8 mouse cellular contexts compared by ENCODE assay signal in the genomic region with DNA sequence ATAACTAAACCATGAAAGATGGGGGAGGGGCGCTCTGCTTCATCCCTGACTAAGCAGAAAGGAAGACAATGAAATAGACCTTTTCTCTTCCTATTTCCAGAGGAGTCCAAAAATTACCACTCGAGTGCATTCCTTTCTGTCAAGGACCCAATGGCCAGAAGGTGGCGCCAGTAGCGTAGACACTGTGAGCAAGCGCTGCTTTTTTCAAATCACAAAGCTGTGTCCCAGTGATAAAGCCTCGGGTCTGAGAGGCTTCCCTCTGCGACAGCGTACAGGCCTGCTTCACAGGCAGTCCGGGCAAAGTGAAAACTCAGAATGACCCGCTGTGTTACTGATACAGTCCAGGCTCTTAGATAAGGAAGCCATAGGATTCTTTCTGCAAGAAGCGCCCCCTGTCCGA. TPM values are rescaled to one million over a fixed set of nuclear protein-coding genes. Genes with fewer than 3 reads are reported as not detected.
DNase-seq lines count a peak whose midpoint lies in the region; ATAC-seq and TF ChIP-seq lines count a peak whose summit lies in the region.

No protein-coding gene starts in this region.

- 6% methylated on average over 12 of the region's 12 CpGs for WGBS in forebrain, embryonic 15.5 days
- 6% methylated on average over 12 of the region's 12 CpGs for WGBS in lung, embryonic 15.5 days

- ATAC-seq in forebrain, embryonic 15.5 days (replicated peaks): peak; percentile 58; the same call in 1 of the 2 replicates
- no peak; the same call in 1 of the 2 replicates for ATAC-seq in lung, embryonic 15.5 days (ENCODE audit: borderline replicate concordance, extremely low read depth, low FRiP score, low TSS enrichment)

- 0 out of 2 replicates have a peak overlapping the region, but pooled peaks have one; percentile 52 for H3K9ac ChIP-seq in ES-E14 (ENCODE audit: insufficient read depth, low read depth, low read length, poor library complexity, severe bottlenecking)
- H3K9ac ChIP-seq in forebrain, embryonic 15.5 days (replicated peaks): no peak overlapping the region
- H3K9ac ChIP-seq in lung, embryonic 15.5 days: peak overlapping the region; percentile 18; the same call in 1 of the 2 replicates

- 0 out of 4 replicates have a peak overlapping the region, but pooled peaks of 1 of the 2 experiments have one; percentile 7 for H3K4me3 ChIP-seq in ES-E14 (ENCODE audit: insufficient read depth in 1 of 2, low read depth in 1 of 2, low read length in 2 of 2, poor library complexity in 1 of 2, severe bottlenecking in 1 of 2)
- H3K4me3 ChIP-seq in forebrain, embryonic 15.5 days: peak overlapping the region; percentile 16
- no peak overlapping the region for H3K4me3 ChIP-seq in lung, embryonic 15.5 days

- H3K36me3 ChIP-seq in ES-E14 (ENCODE audit: control insufficient read depth, insufficient read depth, low read length, poor library complexity, severe bottlenecking): no peaks in the 10 kb centered on the region
- no peaks in the 10 kb centered on the region for H3K36me3 ChIP-seq in forebrain, embryonic 15.5 days
- no peaks in the 10 kb centered on the region for H3K36me3 ChIP-seq in lung, embryonic 15.5 days

- peak; percentile 69 for DNase-seq in ES-E14 (ENCODE audit: low read depth, low spot score)
- peak; percentile 47 for DNase-seq in cerebellum, adult 11 months
- DNase-seq in heart, postnatal 4 days: peak; percentile 88
- DNase-seq in layer of hippocampus, adult 8-10 months (ENCODE audit: low spot score in 2 of 2): peak; percentile 59 to 79
- DNase-seq in ovary, postnatal 36 days (ENCODE audit: low spot score): peak; percentile 76
- peak; percentile 66 for DNase-seq in thymus, postnatal 25 days

- no peak overlapping the region for H3K27ac ChIP-seq in ES-E14 (ENCODE audit: insufficient read depth, low read depth, low read length, poor library complexity, severe bottlenecking)
- no peak overlapping the region for H3K27ac ChIP-seq in forebrain, embryonic 15.5 days (replicated peaks)
- H3K27ac ChIP-seq in lung, embryonic 15.5 days: no peak overlapping the region

- in situ Hi-C loops in ES-E14 (cut with MboI; ENCODE audit: low sequenced_read_pairs in 2 of 2, unreplicated experiment in 2 of 2): no loop called here

- no peaks in the 10 kb centered on the region for H3K4me1 ChIP-seq in ES-E14 (ENCODE audit: control insufficient read depth in 2 of 2, insufficient read depth in 2 of 2, low read length in 2 of 2, poor library complexity in 1 of 2)
- H3K4me1 ChIP-seq in forebrain, embryonic 15.5 days: no peaks in the 10 kb centered on the region
- peaks cover 25% of the 10 kb centered on the region for H3K4me1 ChIP-seq in lung, embryonic 15.5 days

- H3K27me3 ChIP-seq in forebrain, embryonic 15.5 days: no peaks in the 10 kb centered on the region
- H3K27me3 ChIP-seq in lung, embryonic 15.5 days: no peaks in the 10 kb centered on the region

- H3K9me3 ChIP-seq in ES-E14 (ENCODE audit: control insufficient read depth, insufficient read depth, low read depth, low read length): no peaks in the 10 kb centered on the region
- no peaks in the 10 kb centered on the region for H3K9me3 ChIP-seq in forebrain, embryonic 15.5 days
- H3K9me3 ChIP-seq in lung, embryonic 15.5 days: no peaks in the 10 kb centered on the region

- H3K4me2 ChIP-seq in forebrain, embryonic 15.5 days (replicated peaks): peak overlapping the region; percentile 38
- H3K4me2 ChIP-seq in lung, embryonic 15.5 days: peak overlapping the region; percentile 46

TF ChIP-seq in ES-E14, 5 proteins besides CTCF, POLR2A, EP300 and RAD21:
- TF ChIP-seq CHD2 (IDR thresholded peaks at IDR 0.05; ENCODE audit: low read depth, low read length) (no peak), MAFK (IDR thresholded peaks at IDR 0.05; ENCODE audit: insufficient read depth, low read depth, low read length) (no peak), ZC3H11A (IDR thresholded peaks at IDR 0.05; ENCODE audit: borderline replicate concordance, low read depth, low read length) (no peak), ZNF384 (IDR thresholded peaks at IDR 0.05; ENCODE audit: low read depth, low read length) (no peak), HCFC1 (IDR thresholded peaks at IDR 0.05; ENCODE audit: borderline replicate concordance, insufficient read depth, low read length) (no peak)

RNA-seq across cellular contexts. Expression of a gene that starts 28.2 kb away (rescaled TPM):
- total RNA-seq in ES-E14 (2012; rRNA removed): 0.11 and 0.45 TPM in 2 replicates
- not detected in 2 replicates for polyA plus RNA-seq in forebrain, embryonic 15.5 days (2015; fragmentation: Nextera tagmentation; extraction: Ambion mirVana)
- not detected for total RNA-seq in heart, postnatal 4 days (2021)
- 1 to 10 TPM; 1.3 to 1.5 (median 1.4) TPM for total RNA-seq in layer of hippocampus, adult 8-10 months (2022)
- polyA plus RNA-seq in lung, embryonic 15.5 days (2015; fragmentation: Nextera tagmentation; extraction: Ambion mirVana): 4.5 and 6.2 TPM in 2 replicates

RNA-seq across cellular contexts. Expression of a gene that starts 45.2 kb away (rescaled TPM):
- total RNA-seq in ES-E14 (2012; rRNA removed): 13.1 and 23.0 TPM in 2 replicates
- 65.4 and 69.0 TPM in 2 replicates for polyA plus RNA-seq in forebrain, embryonic 15.5 days (2015; fragmentation: Nextera tagmentation; extraction: Ambion mirVana)
- 100 to 1,000 TPM; 121 to 134 TPM for total RNA-seq in heart, postnatal 4 days (2021)
- 10 to 100 TPM; 49.7 to 57.9 (median 51.6) TPM for total RNA-seq in layer of hippocampus, adult 8-10 months (2022)
- polyA plus RNA-seq in lung, embryonic 15.5 days (2015; fragmentation: Nextera tagmentation; extraction: Ambion mirVana): 84.1 and 90.6 TPM in 2 replicates
